Mouse (Mus musculus) embryonic fibroblast, embryonic 13.5 days (primary cell): ENCODE data around the gene Gm14226.

Experiments
- CTCF ChIP-seq: IDR thresholded peaks from 2 replicates; pipeline ENCODE4 v1.5.1; 2011; ENCODE audit warnings: mild to moderate bottlenecking, control low read depth, low read length, moderate library complexity, borderline replicate concordance; ENCODE audit not compliant: insufficient read depth
- POLR2A ChIP-seq: IDR thresholded peaks from 2 replicates; pipeline ENCODE4 v1.6.1; 2011; ENCODE audit warnings: low read depth, mild to moderate bottlenecking, control low read depth, low read length, moderate library complexity

- no peak for TF ChIP-seq CTCF
- no peak for TF ChIP-seq POLR2A
Measured at GRCm38 (mm10) chr2:154992083-154992482, 26.0 kb upstream of the Gm14226 start.
